Mouse (Mus musculus) MEL (cell line): ENCODE measurements around the gene Bcas2.

ENCODE experiments used
- CTCF ChIP-seq, 3 experiments: IDR thresholded peaks in 2 of 3; conservative IDR thresholded peaks in 1 of 3; 2 replicates each; pipeline ENCODE4 v1.5.1; 2011 to 2012; ENCODE audit warnings: low read length in 3 of 3, low read depth in 2 of 3, mild to moderate bottlenecking in 2 of 3, improper control_type of control experiment in 1 of 3, inconsistent platforms in 1 of 3, mixed read lengths in 1 of 3, moderate library complexity in 1 of 3; ENCODE audit not compliant: control insufficient read depth in 1 of 3, insufficient read depth in 1 of 3, poor library complexity in 1 of 3, severe bottlenecking in 1 of 3
- E2F4 ChIP-seq: IDR thresholded peaks from 2 replicates; pipeline ENCODE4 v1.6.1; 2011; ENCODE audit warnings: low read depth, low read length, improper control_type of control experiment, borderline replicate concordance
- MAX ChIP-seq: IDR thresholded peaks from 2 replicates; pipeline ENCODE4 v1.6.1; 2011; ENCODE audit warnings: low read length, improper control_type of control experiment
- MAZ ChIP-seq: IDR thresholded peaks from 2 replicates; pipeline ENCODE4 v1.6.1; 2012; ENCODE audit warnings: low read depth, mild to moderate bottlenecking, inconsistent platforms, low read length, improper control_type of control experiment
- MYC ChIP-seq: IDR thresholded peaks from 2 replicates; pipeline ENCODE4 v1.6.1; 2011; ENCODE audit warnings: low read depth, mild to moderate bottlenecking, low read length, improper control_type of control experiment, moderate library complexity
- TAL1 ChIP-seq: IDR thresholded peaks from 2 replicates; pipeline ENCODE4 v1.6.1; 2012; ENCODE audit warnings: mild to moderate bottlenecking, inconsistent platforms, low read length, moderate library complexity, mixed read lengths
- USF1 ChIP-seq: IDR thresholded peaks from 2 replicates; pipeline ENCODE4 v1.6.1; 2014; ENCODE audit warnings: low read depth, mild to moderate bottlenecking, inconsistent platforms, low read length, improper control_type of control experiment, moderate library complexity

DNA sequence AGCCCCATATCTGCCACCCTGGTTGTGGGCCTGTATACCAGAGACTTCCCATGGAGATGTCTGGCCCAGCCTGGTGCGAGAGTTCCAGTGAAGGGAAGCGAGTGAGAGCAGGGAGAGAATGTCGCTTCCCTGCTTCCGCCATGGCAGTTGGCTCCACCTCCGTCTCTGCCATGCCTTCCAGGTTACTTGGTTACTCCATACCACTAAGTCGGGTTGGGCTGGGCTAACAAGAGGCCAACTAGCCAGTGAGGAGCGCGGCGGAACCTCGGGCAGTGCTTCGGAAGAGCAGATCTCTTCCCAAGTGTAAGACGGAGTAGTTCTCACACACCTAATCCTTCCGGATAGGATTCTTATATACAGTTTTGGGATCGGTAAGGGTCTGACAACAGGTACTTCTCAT lies 11.4 kb downstream of the Bcas2 start:
- TF ChIP-seq E2F4 (no peak), MAZ (no peak), MAX (no peak), CTCF (IDR thresholded peaks at IDR 0.05 in 2 of 3, conservative IDR thresholded peaks at IDR 0.05 in 1 of 3; ENCODE audit: control insufficient read depth in 1 of 3, insufficient read depth in 1 of 3, low read depth in 2 of 3, low read length in 3 of 3, poor library complexity in 1 of 3, severe bottlenecking in 1 of 3) (no peak), TAL1 (no peak), USF1 (no peak), MYC (no peak)
